Mouse (Mus musculus) kidney, embryonic 14.5 days (tissue): Measurements from ENCODE around the gene Gm11492. TPM values are rescaled to one million over a fixed set of nuclear protein-coding genes. Genes with fewer than 3 reads are reported as not detected.

Experiments used
- ATAC-seq: fragments of 200-750 bp; cut with Nextera tagmentation; 2 replicates; pipeline ENCODE4 v1.8.0; 2017; ENCODE audit warnings: moderate number of reproducible peaks, mild to moderate bottlenecking, moderate TSS enrichment, moderate library complexity; ENCODE audit not compliant: low FRiP score, low TSS enrichment
- H3K27ac ChIP-seq: fragments of 300-500 bp; sonication (generic); 2 replicates; pipeline ENCODE4 v1.5.1; 2014; ENCODE audit warnings: low read depth, mild to moderate bottlenecking, low read length, moderate library complexity, mixed read lengths
- H3K27me3 ChIP-seq: fragments of 300-500 bp; sonication (generic); 2 replicates; pipeline ENCODE4 v1.6.1; 2014; ENCODE audit warnings: mild to moderate bottlenecking, low read length; ENCODE audit not compliant: control insufficient read depth, insufficient read depth
- H3K36me3 ChIP-seq: fragments of 300-500 bp; sonication (generic); 2 replicates; pipeline ENCODE4 v1.6.1; 2014; ENCODE audit warnings: low read length, mixed read lengths; ENCODE audit not compliant: control insufficient read depth, insufficient read depth
- H3K4me1 ChIP-seq: fragments of 300-500 bp; sonication (generic); 2 replicates; pipeline ENCODE4 v1.6.1; 2014; ENCODE audit warnings: low read length, mixed read lengths; ENCODE audit not compliant: control insufficient read depth, insufficient read depth
- H3K4me2 ChIP-seq: fragments of 300-500 bp; sonication (generic); replicated peaks from 2 replicates; pipeline ENCODE4 v1.6.1; 2014; ENCODE audit warnings: low read depth, mild to moderate bottlenecking, low read length
- H3K4me3 ChIP-seq: fragments of 300-500 bp; sonication (generic); 2 replicates; pipeline ENCODE4 v1.5.1; 2014; ENCODE audit warnings: mild to moderate bottlenecking, low read length
- H3K9ac ChIP-seq: fragments of 300-500 bp; sonication (generic); 2 replicates; pipeline ENCODE4 v1.6.1; 2014; ENCODE audit warnings: low read depth, mild to moderate bottlenecking, low read length, moderate library complexity
- H3K9me3 ChIP-seq: fragments of 300-500 bp; sonication (generic); 2 replicates; pipeline ENCODE4 v1.6.1; 2016; ENCODE audit warnings: low read length; ENCODE audit not compliant: control insufficient read depth
- WGBS: fragments of 180-500 bp; shearing (Covaris S2); extraction: QIAGEN DNeasy Blood & Tissue Kit; methylation state at CpG from one replicate; pipeline ENCODE4 v1.1.7; 2014; 5-methylcytosine and 5-hydroxymethylcytosine counted together
- polyA plus RNA-seq: library from polyadenylated mRNA; unstranded; fragments of >200 nt; fragmentation: Nextera tagmentation; extraction: Ambion mirVana; gene quantifications from 2 replicates; pipeline ENCODE4 v1.2.1, GENCODE M21; 2014

Gene Gm11492
- not detected in 2 replicates for polyA plus RNA-seq

GRCm38 (mm10) chr11:87566501-87566900 lies at the start of gene Gm11492:
Gene Gm11492, plus strand, starts transcription at chr11:87566653.
- 87% methylated on average over 3 of the region's 3 CpGs for WGBS
- Histone ChIP-seq H3K27me3 (no peaks in the 10 kb centered on the region), H3K4me1 (peaks cover 11% of the 10 kb centered on the region), H3K9me3 (no peaks in the 10 kb centered on the region), H3K9ac (no peak within 1 kb of the TSS), H3K4me3 (no peak within 1 kb of the TSS), H3K27ac (no peak within 1 kb of the TSS), H3K36me3 (no peaks in the 10 kb centered on the region), H3K4me2 (no peak within 1 kb of the TSS)
- no peak for ATAC-seq

- Histone ChIP-seq H3K9ac (no peak overlapping the region), H3K27me3 (no peaks in the 10 kb centered on the region), H3K36me3 (no peaks in the 10 kb centered on the region), H3K4me3 (no peak overlapping the region), H3K27ac (no peak overlapping the region), H3K4me2 (no peak overlapping the region), H3K9me3 (no peaks in the 10 kb centered on the region), H3K4me1 (no peaks in the 10 kb centered on the region)
- WGBS, result 6% methylated on average over 2 of the region's 2 CpGs
- no peak for ATAC-seq
These were observed 47.2 kb upstream of the Gm11492 start for GRCm38 (mm10) chr11:87519260-87519659.

- no peak overlapping the region for H3K27ac ChIP-seq
- H3K27me3 ChIP-seq, result no peaks in the 10 kb centered on the region
- H3K36me3 ChIP-seq, result no peaks in the 10 kb centered on the region
- 80% methylated on average over 5 of the region's 5 CpGs for WGBS
- H3K4me2 ChIP-seq, result no peak overlapping the region
- no peak overlapping the region for H3K9ac ChIP-seq
- ATAC-seq, result no peak
- H3K4me1 ChIP-seq, result no peaks in the 10 kb centered on the region
- no peaks in the 10 kb centered on the region for H3K9me3 ChIP-seq
- no peak overlapping the region for H3K4me3 ChIP-seq
These were observed 43.0 kb upstream of the Gm11492 start for GRCm38 (mm10) chr11:87523466-87523865.

GRCm38 (mm10) chr11:87523967-87524366 lies 42.5 kb upstream of the Gm11492 start:
- H3K27me3 ChIP-seq, result no peaks in the 10 kb centered on the region
- H3K4me2 ChIP-seq, result no peak overlapping the region
- no peak overlapping the region for H3K27ac ChIP-seq
- H3K9ac ChIP-seq, result no peak overlapping the region
- H3K4me1 ChIP-seq, result no peaks in the 10 kb centered on the region
- H3K9me3 ChIP-seq, result no peaks in the 10 kb centered on the region
- no peaks in the 10 kb centered on the region for H3K36me3 ChIP-seq
- no peak overlapping the region for H3K4me3 ChIP-seq
- ATAC-seq, result no peak

- no peak overlapping the region for H3K27ac ChIP-seq
- no peak overlapping the region for H3K4me2 ChIP-seq
- H3K9ac ChIP-seq, result no peak overlapping the region
- H3K4me3 ChIP-seq, result no peak overlapping the region
- no peak for ATAC-seq
- H3K27me3 ChIP-seq, result no peaks in the 10 kb centered on the region
- no peaks in the 10 kb centered on the region for H3K9me3 ChIP-seq
- no peaks in the 10 kb centered on the region for H3K36me3 ChIP-seq
- H3K4me1 ChIP-seq, result no peaks in the 10 kb centered on the region
These were observed 41.7 kb upstream of the Gm11492 start for GRCm38 (mm10) chr11:87524780-87525179.

GRCm38 (mm10) chr11:87527364-87527763 lies 39.1 kb upstream of the Gm11492 start:
- H3K27me3 ChIP-seq, result no peaks in the 10 kb centered on the region
- H3K36me3 ChIP-seq, result no peaks in the 10 kb centered on the region
- H3K27ac ChIP-seq, result no peak overlapping the region
- no peaks in the 10 kb centered on the region for H3K9me3 ChIP-seq
- no peaks in the 10 kb centered on the region for H3K4me1 ChIP-seq
- H3K4me3 ChIP-seq, result no peak overlapping the region
- no peak overlapping the region for H3K9ac ChIP-seq
- 60% methylated on average over 3 of the region's 3 CpGs for WGBS
- no peak overlapping the region for H3K4me2 ChIP-seq
- ATAC-seq, result no peak

- H3K9me3 ChIP-seq, result no peaks in the 10 kb centered on the region
- no peak overlapping the region for H3K4me2 ChIP-seq
- H3K9ac ChIP-seq, result no peak overlapping the region
- 51% methylated on average over 4 of the region's 4 CpGs for WGBS
- no peak overlapping the region for H3K27ac ChIP-seq
- no peaks in the 10 kb centered on the region for H3K4me1 ChIP-seq
- no peak overlapping the region for H3K4me3 ChIP-seq
- H3K36me3 ChIP-seq, result no peaks in the 10 kb centered on the region
- no peak for ATAC-seq
- H3K27me3 ChIP-seq, result no peaks in the 10 kb centered on the region
These were observed 38.5 kb upstream of the Gm11492 start for GRCm38 (mm10) chr11:87527990-87528389.

GRCm38 (mm10) chr11:87531695-87532094 lies 34.8 kb upstream of the Gm11492 start:
- Histone ChIP-seq H3K27me3 (no peaks in the 10 kb centered on the region), H3K9ac (no peak overlapping the region), H3K36me3 (no peaks in the 10 kb centered on the region), H3K9me3 (no peaks in the 10 kb centered on the region), H3K27ac (no peak overlapping the region), H3K4me2 (no peak overlapping the region), H3K4me3 (no peak overlapping the region), H3K4me1 (no peaks in the 10 kb centered on the region)
- 56% methylated on average over 6 of the region's 6 CpGs for WGBS
- no peak for ATAC-seq

GRCm38 (mm10) chr11:87542285-87542684 lies 24.2 kb upstream of the Gm11492 start:
- Histone ChIP-seq H3K4me2 (no peak overlapping the region), H3K27me3 (no peaks in the 10 kb centered on the region), H3K27ac (no peak overlapping the region), H3K4me3 (no peak overlapping the region), H3K9me3 (no peaks in the 10 kb centered on the region), H3K4me1 (no peaks in the 10 kb centered on the region), H3K9ac (no peak overlapping the region), H3K36me3 (no peaks in the 10 kb centered on the region)
- 0 out of 2 replicates have a peak, but pooled peaks have one; percentile 64 for ATAC-seq
- WGBS, result 22% methylated on average over 8 of the region's 8 CpGs

GRCm38 (mm10) chr11:87542906-87543305 lies 23.5 kb upstream of the Gm11492 start:
- no peak overlapping the region for H3K4me3 ChIP-seq
- no peak overlapping the region for H3K4me2 ChIP-seq
- H3K36me3 ChIP-seq, result no peaks in the 10 kb centered on the region
- ATAC-seq, result no peak
- WGBS, result 60% methylated on average over 3 of the region's 3 CpGs
- H3K4me1 ChIP-seq, result no peaks in the 10 kb centered on the region
- H3K9me3 ChIP-seq, result no peaks in the 10 kb centered on the region
- no peak overlapping the region for H3K27ac ChIP-seq
- no peak overlapping the region for H3K9ac ChIP-seq
- no peaks in the 10 kb centered on the region for H3K27me3 ChIP-seq
